Mouse (Mus musculus): ENCODE measurements around the gene Plcd3.

DNA sequence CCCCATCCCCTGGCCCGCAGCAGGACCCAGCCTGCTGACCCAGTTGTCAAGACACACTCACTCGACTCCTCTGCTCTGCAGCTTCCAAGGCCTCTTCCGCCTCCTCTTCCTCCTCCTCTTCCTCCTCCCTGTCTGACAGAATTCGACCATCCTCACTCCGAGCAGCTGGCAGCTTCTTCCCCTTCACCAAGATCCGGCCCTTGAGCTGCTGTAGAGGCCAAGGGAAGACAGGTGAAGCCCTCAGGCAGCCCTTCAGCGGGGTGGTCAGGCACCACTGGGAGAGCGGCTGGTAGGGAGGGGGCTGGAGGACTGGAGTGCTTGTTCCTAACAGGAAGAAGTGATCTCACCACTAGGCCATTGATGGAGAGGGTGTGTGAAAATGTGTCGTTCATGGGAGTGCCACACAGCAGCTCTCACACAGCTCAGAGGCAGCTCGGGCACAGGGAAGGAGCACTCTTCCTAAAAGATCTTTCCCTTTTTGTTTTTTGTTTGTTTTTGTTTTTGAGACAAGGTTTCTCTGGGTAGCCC is 26.6 kb downstream of the Plcd3 start:
- TF ChIP-seq CEBPB (IDR thresholded peaks at IDR 0.05; ENCODE audit: insufficient read depth, poor library complexity, severe bottlenecking), result no peak
- TF ChIP-seq POLR2A (IDR thresholded peaks at IDR 0.05; ENCODE audit: insufficient read length, low read depth), result no peak
- TF ChIP-seq MAX (IDR thresholded peaks at IDR 0.05; ENCODE audit: low read depth), result no peak
- TF ChIP-seq POLR2AphosphoS2 (IDR thresholded peaks at IDR 0.05; ENCODE audit: insufficient read length, low read depth), result no peak
- TF ChIP-seq REST (IDR thresholded peaks at IDR 0.05; ENCODE audit: insufficient read depth, insufficient read length), result no peak
- TF ChIP-seq TCF12 (IDR thresholded peaks at IDR 0.05; ENCODE audit: insufficient read depth, poor library complexity, severe bottlenecking), result no peak
- no peak for TF ChIP-seq TCF3 (IDR thresholded peaks at IDR 0.05; ENCODE audit: insufficient read length, low read depth)
- no peak for TF ChIP-seq USF1 (IDR thresholded peaks at IDR 0.05; ENCODE audit: low read depth)

Data from myocyte (in vitro differentiated cells).